Mouse (Mus musculus) retina, postnatal 1 day (tissue): ENCODE data around the gene Abhd6.
A peak's percentile ranks its signal among the peaks of the same experiment; 100 is the strongest.

ENCODE experiments used
- DNase-seq: peaks from one replicate; pipeline ENCODE4 v3.0.0-alpha.2; 2012

The Abhd6 gene

GRCm38 (mm10) chr14:8002432-8003092, at the start of gene Abhd6:
Abhd6 (plus strand) TSS chr14:8002902.
- DNase-seq = peak; percentile 91

GRCm38 (mm10) chr14:7954071-7954471, 48.6 kb upstream of the Abhd6 start:
- no peak for DNase-seq

GRCm38 (mm10) chr14:7956427-7956826, 46.3 kb upstream of the Abhd6 start:
- no peak for DNase-seq

- DNase-seq = peak; percentile 63
These were observed 45.7 kb upstream of the Abhd6 start, which contains the start of gene Gm45521 for GRCm38 (mm10) chr14:7957049-7957448. Gm45521 (plus strand) TSS chr14:7957288.

GRCm38 (mm10) chr14:7960616-7961015, 42.1 kb upstream of the Abhd6 start:
- DNase-seq = peak; percentile 67

- DNase-seq = peak; percentile 54
These were observed 41.0 kb upstream of the Abhd6 start for GRCm38 (mm10) chr14:7961714-7962113.

- no peak for DNase-seq
These were observed 40.1 kb upstream of the Abhd6 start for GRCm38 (mm10) chr14:7962626-7963025.

GRCm38 (mm10) chr14:7963160-7963559, 39.5 kb upstream of the Abhd6 start:
- DNase-seq = no peak

- peak; percentile 83 for DNase-seq
These were observed 38.3 kb upstream of the Abhd6 start for GRCm38 (mm10) chr14:7964219-7964889.

- DNase-seq = no peak
These were observed 30.7 kb upstream of the Abhd6 start for GRCm38 (mm10) chr14:7971889-7972493.

- no peak for DNase-seq
These were observed 28.1 kb upstream of the Abhd6 start for GRCm38 (mm10) chr14:7974643-7975042.

GRCm38 (mm10) chr14:7975177-7975576, 27.5 kb upstream of the Abhd6 start:
- no peak for DNase-seq

- no peak for DNase-seq
These were observed 25.2 kb upstream of the Abhd6 start for GRCm38 (mm10) chr14:7977471-7977870.

GRCm38 (mm10) chr14:7978183-7978582, 24.5 kb upstream of the Abhd6 start:
- DNase-seq = no peak

- no peak for DNase-seq
These were observed 21.5 kb upstream of the Abhd6 start for GRCm38 (mm10) chr14:7981226-7981625.

GRCm38 (mm10) chr14:7986913-7987312, 15.8 kb upstream of the Abhd6 start:
- no peak for DNase-seq

- DNase-seq = no peak
These were observed 13.3 kb upstream of the Abhd6 start for GRCm38 (mm10) chr14:7989371-7989770.

- DNase-seq = no peak
These were observed 12.7 kb upstream of the Abhd6 start for GRCm38 (mm10) chr14:7989961-7990360.

- DNase-seq = no peak
These were observed 11.5 kb upstream of the Abhd6 start for GRCm38 (mm10) chr14:7991108-7991776.

GRCm38 (mm10) chr14:7992158-7992557, 10.5 kb upstream of the Abhd6 start:
- DNase-seq = no peak

GRCm38 (mm10) chr14:7994271-7994767, 8.4 kb upstream of the Abhd6 start, which contains the start of gene Dnase1l3:
Dnase1l3 (minus strand) TSS chr14:7994573.
- peak; percentile 32 for DNase-seq

- DNase-seq = peak; percentile 91
These were observed 5.4 kb upstream of the Abhd6 start for GRCm38 (mm10) chr14:7997255-7997696.

- DNase-seq = no peak
These were observed 3.7 kb upstream of the Abhd6 start for GRCm38 (mm10) chr14:7999030-7999429.
